Mouse (Mus musculus) induced T-regulatory cell, adult 2 months (primary cell): ENCODE results near the gene Rpl18a.

Experiments used
- DNase-seq: peaks from one replicate; pipeline ENCODE4 v3.0.0-alpha.2; 2012; ENCODE audit warnings: low read depth

Rpl18a gene

GRCm38 (mm10) chr8:70880546-70880945 is 16.7 kb downstream of the Rpl18a start:
- DNase-seq, result no peak

- no peak for DNase-seq
Measured at GRCm38 (mm10) chr8:70880126-70880525, 17.1 kb downstream of the Rpl18a start.

GRCm38 (mm10) chr8:70879500-70879899 is 17.7 kb downstream of the Rpl18a start:
- no peak for DNase-seq

- DNase-seq, result no peak
Measured at GRCm38 (mm10) chr8:70878178-70878577, 19.0 kb downstream of the Rpl18a start.

GRCm38 (mm10) chr8:70876382-70876781 is 20.8 kb downstream of the Rpl18a start:
- DNase-seq, result no peak

- no peak for DNase-seq
Measured at GRCm38 (mm10) chr8:70874441-70874840, 22.8 kb downstream of the Rpl18a start.

GRCm38 (mm10) chr8:70873364-70873985 is 23.7 kb downstream of the Rpl18a start, which contains the start of gene Ccdc124:
TSS of gene Ccdc124 (minus strand) at chr8:70873935.
- peak; percentile 98 for DNase-seq

GRCm38 (mm10) chr8:70872643-70873363 is 24.4 kb downstream of the Rpl18a start:
- DNase-seq, result no peak

GRCm38 (mm10) chr8:70871195-70871807 is 25.9 kb downstream of the Rpl18a start:
- DNase-seq, result no peak

- peak; percentile 84 for DNase-seq
Measured at GRCm38 (mm10) chr8:70869601-70870041, 27.6 kb downstream of the Rpl18a start.

- no peak for DNase-seq
Measured at GRCm38 (mm10) chr8:70869199-70869571, 28.0 kb downstream of the Rpl18a start.

GRCm38 (mm10) chr8:70868559-70869198 is 28.5 kb downstream of the Rpl18a start:
- peak; percentile 84 for DNase-seq

- DNase-seq, result no peak
Measured at GRCm38 (mm10) chr8:70866566-70866965, 30.6 kb downstream of the Rpl18a start.

GRCm38 (mm10) chr8:70866001-70866520 is 31.2 kb downstream of the Rpl18a start:
- DNase-seq, result no peak

GRCm38 (mm10) chr8:70865350-70866000 is 31.7 kb downstream of the Rpl18a start:
- DNase-seq, result peak; percentile 100

- DNase-seq, result peak; percentile 63
Measured at GRCm38 (mm10) chr8:70864712-70865221, 32.4 kb downstream of the Rpl18a start.

- DNase-seq, result peak; percentile 77
Measured at GRCm38 (mm10) chr8:70863956-70864711, 33.1 kb downstream of the Rpl18a start.

GRCm38 (mm10) chr8:70862824-70863641 is 34.2 kb downstream of the Rpl18a start, which contains the start of gene Kcnn1:
TSS of gene Kcnn1 (minus strand) at chr8:70863258.
- peak; percentile 61 for DNase-seq

- DNase-seq, result peak; percentile 55
Measured at GRCm38 (mm10) chr8:70857516-70857915, 39.7 kb downstream of the Rpl18a start.
